In genomic region chr11:119044551-119045337, GRCm38 (mm10) we compare ENCODE assay signal across 8 mouse cellular contexts. TPM values are rescaled to one million over a fixed set of nuclear protein-coding genes. Genes with fewer than 3 reads are reported as not detected.
DNase-seq lines count a peak whose midpoint lies in the region; ATAC-seq and TF ChIP-seq lines count a peak whose summit lies in the region.

No protein-coding gene starts in this region.

- no peak overlapping the region for H3K27ac ChIP-seq in layer of hippocampus, adult 2 months
- no peak overlapping the region for H3K27ac ChIP-seq in forebrain, embryonic 12.5 days
- H3K27ac ChIP-seq in kidney, adult 2 months (ENCODE audit: insufficient read depth, low read depth, low read length): 0 out of 2 replicates have a peak overlapping the region, but pooled peaks have one; percentile 15

- peaks cover 58% of the 10 kb centered on the region for H3K4me1 ChIP-seq in forebrain, embryonic 12.5 days
- peaks cover 26% of the 10 kb centered on the region for H3K4me1 ChIP-seq in kidney, adult 2 months (ENCODE audit: control insufficient read depth, insufficient read depth, low read length)

- no peak for TF ChIP-seq POLR2A in kidney, adult 2 months (IDR thresholded peaks at IDR 0.05; ENCODE audit: low read depth, low read length)

- no peak overlapping the region for H3K9ac ChIP-seq in forebrain, embryonic 12.5 days

- H3K4me3 ChIP-seq in layer of hippocampus, adult 2 months: no peak overlapping the region
- 0 out of 2 replicates have a peak overlapping the region, but pooled peaks have one; percentile 0 for H3K4me3 ChIP-seq in forebrain, embryonic 12.5 days (replicated peaks)
- H3K4me3 ChIP-seq in kidney, adult 2 months (ENCODE audit: insufficient read depth, low read depth, low read length): no peak overlapping the region

- under 1% methylated on average over 41 of the region's 41 CpGs for WGBS in forebrain, embryonic 12.5 days
- 10% methylated on average over 41 of the region's 41 CpGs for WGBS in kidney, adult 2 months

- no peaks in the 10 kb centered on the region for H3K9me3 ChIP-seq in forebrain, embryonic 12.5 days

- H3K36me3 ChIP-seq in forebrain, embryonic 12.5 days (replicated peaks): no peaks in the 10 kb centered on the region
- no peaks in the 10 kb centered on the region for H3K36me3 ChIP-seq in kidney, adult 2 months (ENCODE audit: control insufficient read depth, insufficient read depth, low read length)

- TF ChIP-seq CTCF in layer of hippocampus, adult 2 months (conservative IDR thresholded peaks at IDR 0.05): peak; percentile 62
- peak; percentile 39 for TF ChIP-seq CTCF in kidney, adult 2 months (conservative IDR thresholded peaks at IDR 0.05; ENCODE audit: insufficient read depth, insufficient read length, low read depth, low read length)

- H3K4me2 ChIP-seq in forebrain, embryonic 12.5 days: peak overlapping the region; percentile 22

- intact Hi-C loops in left cerebral cortex, postnatal 25 days (cut with DNase I): no loop called here

- DNase-seq in layer of hippocampus, adult 2 months (ENCODE audit: low spot score in 2 of 2): no peak
- no peak for DNase-seq in layer of hippocampus, adult 9-10 months (ENCODE audit: low spot score)
- DNase-seq in kidney, adult 2 months: peak; percentile 87
- peak; percentile 70 for DNase-seq in lung, postnatal 10 days
- no peak for DNase-seq in spleen, adult 18-20 months
- no peak for DNase-seq in Muller cell, postnatal 12 days (ENCODE audit: inconsistent ontology term)
- no peak for DNase-seq in left cerebral cortex, postnatal 25 days (ENCODE audit: low spot score in 2 of 2)

- peaks cover 85% of the 10 kb centered on the region for H3K27me3 ChIP-seq in forebrain, embryonic 12.5 days
- peaks cover 9% of the 10 kb centered on the region for H3K27me3 ChIP-seq in kidney, adult 2 months (replicated peaks; ENCODE audit: control insufficient read depth, insufficient read depth, low read length)

- ATAC-seq in forebrain, embryonic 12.5 days (ENCODE audit: low FRiP score): no peak

RNA-seq across cellular contexts. Expression of gene Cbx8, which starts 4.0 kb away (rescaled TPM):
- total RNA-seq in layer of hippocampus, adult 2 months (2021): 10 to 100 TPM; 10.2 to 11.3 TPM
- 11.5 and 11.7 TPM in 2 replicates for polyA plus RNA-seq in forebrain, embryonic 12.5 days (2016; fragmentation: Nextera tagmentation; extraction: Ambion mirVana)
- 2.1 and 2.7 TPM in 2 replicates for polyA plus RNA-seq in kidney, adult 2 months (2012; rRNA removed)
- total RNA-seq in left cerebral cortex, postnatal 25 days (2021): 10 to 100 TPM; 12.9 to 17.7 TPM

RNA-seq across cellular contexts. Expression of gene Cbx2, which starts 22.0 kb away (rescaled TPM):
- 1 to 10 TPM; 2.9 to 3.1 TPM for total RNA-seq in layer of hippocampus, adult 2 months (2021)
- polyA plus RNA-seq in forebrain, embryonic 12.5 days (2016; fragmentation: Nextera tagmentation; extraction: Ambion mirVana): 84.2 and 89.3 TPM in 2 replicates
- 3.5 and 3.9 TPM in 2 replicates for polyA plus RNA-seq in kidney, adult 2 months (2012; rRNA removed)
- 1 to 10 TPM; 2.6 to 3.0 TPM for total RNA-seq in left cerebral cortex, postnatal 25 days (2021)

RNA-seq across cellular contexts. Expression of gene Cbx4, which starts 41.3 kb away (rescaled TPM):
- 10 to 100 TPM; 53.7 to 60.4 TPM for total RNA-seq in layer of hippocampus, adult 2 months (2021)
- 12.7 and 14.5 TPM in 2 replicates for polyA plus RNA-seq in forebrain, embryonic 12.5 days (2016; fragmentation: Nextera tagmentation; extraction: Ambion mirVana)
- 9.3 and 10.6 TPM in 2 replicates for polyA plus RNA-seq in kidney, adult 2 months (2012; rRNA removed)
- total RNA-seq in left cerebral cortex, postnatal 25 days (2021): 10 to 100 TPM; 59.5 to 66.2 TPM

RNA-seq across cellular contexts. Expression of gene Enpp7, which starts 56.8 kb away (rescaled TPM):
- not detected for total RNA-seq in layer of hippocampus, adult 2 months (2021)
- not detected in 2 replicates for polyA plus RNA-seq in forebrain, embryonic 12.5 days (2016; fragmentation: Nextera tagmentation; extraction: Ambion mirVana)
- polyA plus RNA-seq in kidney, adult 2 months (2012; rRNA removed): not detected in 2 replicates
- total RNA-seq in left cerebral cortex, postnatal 25 days (2021): not detected

Comparison
In these comparisons a context has a peak if more than half of its experiments do, and no peak if none do; other contexts are left out.
1. DNase-seq: peak in kidney, adult 2 months (single experiment) and lung, postnatal 10 days (single experiment); none in layer of hippocampus, adult 2 months (0 of 2), layer of hippocampus, adult 9-10 months (single experiment), spleen, adult 18-20 months (0 of 2), Muller cell, postnatal 12 days (single experiment) and left cerebral cortex, postnatal 25 days (0 of 2).